Comparison of ENCODE assay signal across 27 mouse cellular contexts in the genomic region with DNA sequence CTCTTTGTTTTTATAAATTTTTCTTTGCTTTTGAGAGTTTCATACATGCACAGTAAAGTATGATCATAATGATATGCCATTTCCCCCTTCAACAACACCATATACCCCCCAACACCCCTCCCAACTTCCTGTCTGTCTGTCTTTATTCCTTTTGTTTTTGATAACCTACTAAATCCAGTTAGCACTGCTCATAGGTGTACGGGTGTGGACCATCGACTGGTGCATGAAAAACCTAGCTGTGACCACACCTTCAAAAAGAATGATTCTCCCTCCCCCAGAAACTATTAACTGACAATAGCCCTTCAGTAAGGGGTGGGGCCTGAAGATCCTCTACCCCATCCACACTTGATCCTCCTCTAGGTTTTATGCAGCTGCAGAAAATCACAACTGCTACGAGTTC. TPM values are rescaled to one million over a fixed set of nuclear protein-coding genes. Genes with fewer than 3 reads are reported as not detected.
A peak's percentile ranks its signal among the peaks of the same experiment; 100 is the strongest.
DNase-seq lines count a peak whose midpoint lies in the region; ATAC-seq and TF ChIP-seq lines count a peak whose summit lies in the region.
"Had no signal": no experiment of that assay in that cellular context is flagged by ENCODE, and none has a peak within 500 bp of the region (broad histone marks: within the 10 kb centered on the region; RNA-seq: fewer than 3 reads in every experiment).

No protein-coding gene starts in this region.

- no peaks in the 10 kb centered on the region for H3K9me3 ChIP-seq in hindbrain, embryonic 14.5 days (ENCODE audit: control insufficient read depth, low read length)
- H3K9me3 ChIP-seq: embryonic facial prominence, embryonic 15.5 days; heart, embryonic 12.5 days; midbrain, embryonic 12.5 days had no signal

- H3K27ac ChIP-seq in hindbrain, embryonic 14.5 days, result no peak overlapping the region
- no peak overlapping the region for H3K27ac ChIP-seq in cerebellum, adult 2 months (ENCODE audit: insufficient read depth, low read length)
- H3K27ac ChIP-seq: embryonic facial prominence, embryonic 15.5 days; left cerebral cortex, adult 2 months; macrophage; midbrain, embryonic 12.5 days had no signal

- 76% methylated on average over 3 of the region's 3 CpGs for WGBS in hindbrain, embryonic 14.5 days
- 70% methylated on average over 3 of the region's 3 CpGs for WGBS in cerebellum, adult 2 months

- H3K36me3 ChIP-seq in hindbrain, embryonic 14.5 days (replicated peaks; ENCODE audit: control insufficient read depth, insufficient read depth), result no peaks in the 10 kb centered on the region
- H3K36me3 ChIP-seq: embryonic facial prominence, embryonic 15.5 days; heart, embryonic 12.5 days; midbrain, embryonic 12.5 days had no signal

- peak; percentile 48; the same call in 1 of the 2 replicates for ATAC-seq in neutrophil, adult 5-6 weeks (ENCODE audit: extremely low read depth, insufficient number of reproducible peaks, low FRiP score, poor library complexity, severe bottlenecking)
- no peak for ATAC-seq in hindbrain, embryonic 14.5 days (ENCODE audit: low FRiP score)
- ATAC-seq: forebrain, postnatal 0 days; hindbrain, embryonic 16.5 days had no signal

- no peak overlapping the region for H3K4me3 ChIP-seq in hindbrain, embryonic 14.5 days (replicated peaks; ENCODE audit: low read length)
- no peak overlapping the region for H3K4me3 ChIP-seq in cerebellum, adult 2 months (replicated peaks; ENCODE audit: insufficient read depth, low read depth, low read length)
- H3K4me3 ChIP-seq: embryonic facial prominence, embryonic 15.5 days; heart, embryonic 12.5 days; left cerebral cortex, adult 2 months; midbrain, embryonic 12.5 days had no signal

- no peak for TF ChIP-seq CTCF in cerebellum, adult 2 months (IDR thresholded peaks at IDR 0.05; ENCODE audit: borderline replicate concordance, insufficient read depth, low read depth, low read length)

- peak; percentile 87 for DNase-seq in heart, adult 11 months
- no peak for DNase-seq in heart, postnatal 4 days
- DNase-seq in 416B (ENCODE audit: low read depth), result peak; percentile 87
- DNase-seq in ZHBTc4 (ENCODE audit: low read depth, low spot score), result peak; percentile 33
- no peak for DNase-seq in hindbrain, embryonic 14.5 days (ENCODE audit: low spot score)
- DNase-seq in cerebellum, postnatal 25 days, result no peak
- DNase-seq in cerebellum, adult 2 months, result no peak
- DNase-seq: adrenal gland, postnatal 25 days; cerebellum, adult 11-12 months; cerebellum, postnatal 36 days; forebrain, postnatal 0 days; kidney, adult 2 months; kidney, postnatal 14 days; left cerebral cortex, postnatal 4 days; liver; lung, embryonic 14.5 days; right cerebral cortex, postnatal 25 days had no signal

- TF ChIP-seq POLR2A in cerebellum, adult 2 months (IDR thresholded peaks at IDR 0.05; ENCODE audit: borderline replicate concordance, insufficient read depth, low read length), result no peak

- no peak overlapping the region for H3K9ac ChIP-seq in hindbrain, embryonic 14.5 days
- H3K9ac ChIP-seq: embryonic facial prominence, embryonic 15.5 days; forebrain, postnatal 0 days; heart, embryonic 12.5 days; lung, embryonic 14.5 days; midbrain, embryonic 12.5 days had no signal

- H3K27me3 ChIP-seq in hindbrain, embryonic 14.5 days (ENCODE audit: control insufficient read depth, insufficient read depth, low read length), result no peaks in the 10 kb centered on the region
- H3K27me3 ChIP-seq in cerebellum, adult 2 months (ENCODE audit: control insufficient read depth, insufficient read depth, low read length), result no peaks in the 10 kb centered on the region
- H3K27me3 ChIP-seq: embryonic facial prominence, embryonic 15.5 days; heart, embryonic 12.5 days; midbrain, embryonic 12.5 days had no signal

- H3K4me2 ChIP-seq in hindbrain, embryonic 14.5 days (replicated peaks), result no peak overlapping the region
- H3K4me2 ChIP-seq: embryonic facial prominence, embryonic 15.5 days; heart, embryonic 12.5 days; lung, embryonic 14.5 days; midbrain, embryonic 12.5 days had no signal

- H3K4me1 ChIP-seq in hindbrain, embryonic 14.5 days (replicated peaks; ENCODE audit: control insufficient read depth, insufficient read depth, low read length), result no peaks in the 10 kb centered on the region
- H3K4me1 ChIP-seq in cerebellum, adult 2 months (ENCODE audit: control insufficient read depth, insufficient read depth, low read length), result no peaks in the 10 kb centered on the region
- H3K4me1 ChIP-seq: embryonic facial prominence, embryonic 15.5 days; heart, embryonic 12.5 days; midbrain, embryonic 12.5 days had no signal

RNA-seq across cellular contexts. Expression of gene Sell, which starts 2.0 kb away (rescaled TPM):
- under 1 TPM; 0.83 to 0.86 TPM for total RNA-seq in heart, postnatal 4 days (2021)
- 1,314 and 1,317 TPM in 2 replicates for total RNA-seq in neutrophil, adult 5-6 weeks (2017)
- polyA plus RNA-seq in hindbrain, embryonic 14.5 days (2014; fragmentation: Nextera tagmentation; extraction: Ambion mirVana), result 0.13 TPM in 1 of 2 replicates, not detected in the other
- 0.15 and 0.27 TPM in 2 replicates for polyA plus RNA-seq in cerebellum, adult 2 months (2012; rRNA removed)
- total RNA-seq: gastrocnemius, adult 18-20 months; left cerebral cortex, adult 2 months had no signal
- polyA plus RNA-seq: heart, embryonic 12.5 days; midbrain, embryonic 12.5 days had no signal

RNA-seq across cellular contexts. Expression of gene Sele, which starts 15.7 kb away (rescaled TPM):
- total RNA-seq in heart, postnatal 4 days (2021), result 1 to 10 TPM; 4.5 to 5.1 TPM
- total RNA-seq in neutrophil, adult 5-6 weeks (2017), result 0.37 and 0.70 TPM in 2 replicates
- polyA plus RNA-seq in hindbrain, embryonic 14.5 days (2014; fragmentation: Nextera tagmentation; extraction: Ambion mirVana), result not detected in 2 replicates
- polyA plus RNA-seq in cerebellum, adult 2 months (2012; rRNA removed), result 0.05 TPM in 1 of 2 replicates, not detected in the other
- total RNA-seq: forebrain, postnatal 0 days; gastrocnemius, adult 18-20 months; left cerebral cortex, postnatal 4 days had no signal
- polyA plus RNA-seq: forebrain, postnatal 0 days; hindbrain, embryonic 16.5 days; lung, embryonic 14.5 days; macrophage; midbrain, embryonic 12.5 days; neural tube, embryonic 14.5 days had no signal

RNA-seq across cellular contexts. Expression of gene Selp, which starts 51.3 kb away (rescaled TPM):
- under 1 TPM; 0.57 to 0.99 TPM for total RNA-seq in heart, postnatal 4 days (2021)
- 9.2 and 10.0 TPM in 2 replicates for total RNA-seq in neutrophil, adult 5-6 weeks (2017)
- polyA plus RNA-seq in hindbrain, embryonic 14.5 days (2014; fragmentation: Nextera tagmentation; extraction: Ambion mirVana), result not detected in 2 replicates
- not detected in 2 replicates for polyA plus RNA-seq in cerebellum, adult 2 months (2012; rRNA removed)
- total RNA-seq: forebrain, postnatal 0 days; layer of hippocampus, adult 8-10 months; left cerebral cortex, adult 2 months had no signal
- polyA plus RNA-seq: forebrain, postnatal 0 days; heart, embryonic 12.5 days; hindbrain, embryonic 16.5 days; lung, embryonic 14.5 days; midbrain, embryonic 12.5 days; neural tube, embryonic 14.5 days had no signal

Comparison
In these comparisons a context has a peak if more than half of its experiments do, and no peak if none do; other contexts are left out.
1. DNase-seq: peak in heart, adult 11 months (single experiment), 416B (single experiment) and ZHBTc4 (single experiment); none in heart, postnatal 4 days (single experiment), hindbrain, embryonic 14.5 days (single experiment), cerebellum, postnatal 25 days (0 of 2) and cerebellum, adult 2 months (0 of 2).
2. RNA of gene Sell, which starts 2.0 kb away (total RNA-seq): 1,314 to 1,317 TPM in neutrophil, adult 5-6 weeks; 0.83 to 0.86 TPM in heart, postnatal 4 days; every median in the first group is over 100 times any median in the second.